Mouse (Mus musculus) MEL (cell line): ENCODE data around the gene Slc26a11. TPM values are rescaled to one million over a fixed set of nuclear protein-coding genes. Genes with fewer than 3 reads are reported as not detected.

ENCODE experiments used
- DNase-seq: peaks from one replicate; pipeline ENCODE4 v3.0.0; 2011; ENCODE audit warnings: low read depth, low spot score
- H3K27ac ChIP-seq: 2 replicates; pipeline ENCODE4 v1.5.1; 2012; ENCODE audit warnings: low read depth, mild to moderate bottlenecking, control low read depth, low read length, moderate library complexity; ENCODE audit not compliant: control insufficient read depth
- H3K27me3 ChIP-seq, 2 experiments: fragments of 150-350 bp in 1 of 2; sonication (generic) in 1 of 2; 2 replicates each; pipeline ENCODE4 v1.6.1; 2012; ENCODE audit warnings: low read length in 2 of 2, mild to moderate bottlenecking in 2 of 2, improper control_type of control experiment in 1 of 2, moderate library complexity in 1 of 2; ENCODE audit not compliant: insufficient read depth in 2 of 2, control insufficient read depth in 1 of 2
- H3K36me3 ChIP-seq, 2 experiments: 2 replicates each; pipeline ENCODE4 v1.6.1; 2012 to 2014; ENCODE audit warnings: low read length in 2 of 2, improper control_type of control experiment in 1 of 2, inconsistent platforms in 1 of 2, mild to moderate bottlenecking in 1 of 2; ENCODE audit not compliant: insufficient read depth in 2 of 2, control insufficient read depth in 1 of 2
- H3K4me1 ChIP-seq, 2 experiments: fragments of 150-350 bp in 1 of 2; sonication (generic) in 1 of 2; 2 replicates each; pipeline ENCODE4 v1.6.1; 2012; ENCODE audit warnings: low read length in 2 of 2, improper control_type of control experiment in 1 of 2, mild to moderate bottlenecking in 1 of 2; ENCODE audit not compliant: insufficient read depth in 2 of 2, control insufficient read depth in 1 of 2
- H3K4me3 ChIP-seq, 2 experiments: fragments of 150-350 bp in 1 of 2; sonication (generic) in 1 of 2; 2 replicates each; pipeline ENCODE4 v1.5.1; 2012; ENCODE audit warnings: low read depth in 2 of 2, low read length in 2 of 2, mild to moderate bottlenecking in 2 of 2, moderate library complexity in 2 of 2, control low read depth in 1 of 2, improper control_type of control experiment in 1 of 2; ENCODE audit not compliant: control insufficient read depth in 1 of 2, insufficient read depth in 1 of 2
- H3K79me2 ChIP-seq: 2 replicates; pipeline ENCODE4 v1.6.1; 2012; ENCODE audit warnings: mild to moderate bottlenecking, low read length, moderate library complexity; ENCODE audit not compliant: control insufficient read depth, poor library complexity, insufficient read depth
- H3K9ac ChIP-seq: 2 replicates; pipeline ENCODE4 v1.6.1; 2012; ENCODE audit warnings: low read depth, mild to moderate bottlenecking, control low read depth, low read length, moderate library complexity; ENCODE audit not compliant: control insufficient read depth, poor library complexity, severe bottlenecking
- H3K9me3 ChIP-seq: fragments of 150-350 bp; sonication (generic); replicated peaks from 2 replicates; pipeline ENCODE4 v1.6.1; 2012; ENCODE audit warnings: mild to moderate bottlenecking, low read length, improper control_type of control experiment, moderate library complexity; ENCODE audit not compliant: insufficient read depth
- BHLHE40 ChIP-seq: IDR thresholded peaks from 2 replicates; pipeline ENCODE4 v1.6.1; 2012; ENCODE audit warnings: low read depth, mild to moderate bottlenecking, inconsistent platforms, low read length, improper control_type of control experiment, borderline replicate concordance
- CTCF ChIP-seq, 3 experiments: IDR thresholded peaks in 2 of 3; conservative IDR thresholded peaks in 1 of 3; 2 replicates each; pipeline ENCODE4 v1.5.1; 2011 to 2012; ENCODE audit warnings: low read length in 3 of 3, low read depth in 2 of 3, mild to moderate bottlenecking in 2 of 3, improper control_type of control experiment in 1 of 3, inconsistent platforms in 1 of 3, mixed read lengths in 1 of 3, moderate library complexity in 1 of 3; ENCODE audit not compliant: control insufficient read depth in 1 of 3, insufficient read depth in 1 of 3, poor library complexity in 1 of 3, severe bottlenecking in 1 of 3
- E2F4 ChIP-seq: IDR thresholded peaks from 2 replicates; pipeline ENCODE4 v1.6.1; 2011; ENCODE audit warnings: low read depth, low read length, improper control_type of control experiment, borderline replicate concordance
- GABPA ChIP-seq: IDR thresholded peaks from 2 replicates; pipeline ENCODE4 v1.6.1; 2012; ENCODE audit warnings: low read depth, mild to moderate bottlenecking, inconsistent platforms, low read length, improper control_type of control experiment, moderate library complexity
- GATA1 ChIP-seq: IDR thresholded peaks from 2 replicates; pipeline ENCODE4 v1.6.1; 2011; ENCODE audit warnings: low read depth, low read length, improper control_type of control experiment
- HCFC1 ChIP-seq: IDR thresholded peaks from 2 replicates; pipeline ENCODE4 v1.6.1; 2012; ENCODE audit warnings: low read depth, mild to moderate bottlenecking, inconsistent platforms, low read length, improper control_type of control experiment, moderate library complexity
- JUND ChIP-seq: IDR thresholded peaks from 2 replicates; pipeline ENCODE4 v1.6.1; 2011; ENCODE audit warnings: low read depth, mild to moderate bottlenecking, improper control_type of control experiment, low read length
- MAFK ChIP-seq: IDR thresholded peaks from 2 replicates; pipeline ENCODE4 v1.6.1; 2011; ENCODE audit warnings: low read depth, mild to moderate bottlenecking, low read length, improper control_type of control experiment, borderline replicate concordance
- MEF2A ChIP-seq: IDR thresholded peaks from 2 replicates; pipeline ENCODE4 v1.6.1; 2014; ENCODE audit warnings: low read depth, mild to moderate bottlenecking, inconsistent platforms, low read length, improper control_type of control experiment; ENCODE audit not compliant: poor library complexity, insufficient replicate concordance, severe bottlenecking; ENCODE audit errors: extremely low read depth
- MXI1 ChIP-seq: IDR thresholded peaks from 2 replicates; pipeline ENCODE4 v1.6.1; 2011; ENCODE audit warnings: mild to moderate bottlenecking, low read depth, low read length, improper control_type of control experiment
- MYC ChIP-seq: IDR thresholded peaks from 2 replicates; pipeline ENCODE4 v1.6.1; 2011; ENCODE audit warnings: low read depth, mild to moderate bottlenecking, low read length, improper control_type of control experiment, moderate library complexity
- NELFE ChIP-seq: IDR thresholded peaks from 2 replicates; pipeline ENCODE4 v1.6.1; 2011; ENCODE audit warnings: low read depth, low read length, improper control_type of control experiment
- NRF1 ChIP-seq: IDR thresholded peaks from 2 replicates; pipeline ENCODE4 v1.6.1; 2014; ENCODE audit warnings: low read depth, mild to moderate bottlenecking, inconsistent platforms, low read length, improper control_type of control experiment, moderate library complexity; ENCODE audit not compliant: poor library complexity, insufficient read depth, severe bottlenecking
- POLR2A ChIP-seq, 2 experiments: IDR thresholded peaks; 2 replicates each; pipeline ENCODE4 v1.6.1; 2011 to 2012; ENCODE audit warnings: low read length in 2 of 2, mild to moderate bottlenecking in 2 of 2, control low read depth in 1 of 2, improper control_type of control experiment in 1 of 2, low read depth in 1 of 2, moderate library complexity in 1 of 2; ENCODE audit not compliant: control insufficient read depth in 1 of 2, insufficient read depth in 1 of 2, poor library complexity in 1 of 2
- POLR2AphosphoS2 ChIP-seq: IDR thresholded peaks from 2 replicates; pipeline ENCODE4 v1.6.1; 2011; ENCODE audit warnings: low read length, improper control_type of control experiment
- RAD21 ChIP-seq: IDR thresholded peaks from 2 replicates; pipeline ENCODE4 v1.6.1; 2011; ENCODE audit warnings: mild to moderate bottlenecking, low read depth, low read length, improper control_type of control experiment
- SIN3A ChIP-seq: IDR thresholded peaks from 2 replicates; pipeline ENCODE4 v1.6.1; 2012; ENCODE audit warnings: low read length, improper control_type of control experiment, inconsistent platforms
- SMC3 ChIP-seq: IDR thresholded peaks from 2 replicates; pipeline ENCODE4 v1.6.1; 2011; ENCODE audit warnings: low read depth, low read length, improper control_type of control experiment
- TBP ChIP-seq: IDR thresholded peaks from 2 replicates; pipeline ENCODE4 v1.8.0; 2011; ENCODE audit warnings: low read depth, low read length, improper control_type of control experiment
- UBTF ChIP-seq: IDR thresholded peaks from 2 replicates; pipeline ENCODE4 v1.6.1; 2012; ENCODE audit warnings: low read depth, mild to moderate bottlenecking, inconsistent platforms, low read length, improper control_type of control experiment, moderate library complexity, borderline replicate concordance; ENCODE audit not compliant: insufficient read depth
- USF1 ChIP-seq: IDR thresholded peaks from 2 replicates; pipeline ENCODE4 v1.6.1; 2014; ENCODE audit warnings: low read depth, mild to moderate bottlenecking, inconsistent platforms, low read length, improper control_type of control experiment, moderate library complexity
- ZC3H11A ChIP-seq: IDR thresholded peaks from 2 replicates; pipeline ENCODE4 v1.6.1; 2012; ENCODE audit warnings: low read depth, mild to moderate bottlenecking, inconsistent platforms, low read length, improper control_type of control experiment
- ZNF384 ChIP-seq: IDR thresholded peaks from 2 replicates; pipeline ENCODE4 v1.6.1; 2012; ENCODE audit warnings: low read depth, mild to moderate bottlenecking, inconsistent platforms, low read length, improper control_type of control experiment
- polyA plus RNA-seq, 2 experiments: library from polyadenylated mRNA; stranded (reverse) in 1 of 2; unstranded in 1 of 2; fragments of >175 nt in 1 of 2; fragments of >200 nt in 1 of 2; gene quantifications; 2 replicates each; pipeline versions ENCODE4 v1.2.1 to v1.2.4; 2012; ENCODE audit warnings: low replicate concordance in 2 of 2, low read depth in 1 of 2; ENCODE audit not compliant: insufficient read length in 2 of 2, insufficient read depth in 1 of 2, missing spikeins in 1 of 2
- total RNA-seq: library from RNA; depleted of rRNA; stranded (reverse); fragments of 300-350 nt; gene quantifications from 2 replicates; pipeline ENCODE4 v1.2.3, GENCODE M21; 2012

Gene Slc26a11
- total and polyA plus RNA-seq, 3 experiments: 0.04 TPM; not detected in 2

- no peaks in the 10 kb centered on the region for H3K36me3 ChIP-seq
- TF ChIP-seq UBTF (no peak), BHLHE40 (0 out of 2 replicates have a peak, but pooled peaks have one; percentile 36), ZC3H11A (peak; percentile 89), MXI1 (no peak), HCFC1 (0 out of 2 replicates have a peak, but pooled peaks have one; percentile 40), NELFE (no peak), POLR2AphosphoS2 (no peak), SMC3 (peak; percentile 96), GATA1 (no peak), NRF1 (no peak), RAD21 (peak; percentile 99), MEF2A (no peak), TBP (no peak), MAFK (no peak), CTCF (IDR thresholded peaks at IDR 0.05 in 2 of 3, conservative IDR thresholded peaks at IDR 0.05 in 1 of 3; ENCODE audit: control insufficient read depth in 1 of 3, insufficient read depth in 1 of 3, low read depth in 2 of 3, low read length in 3 of 3, poor library complexity in 1 of 3, severe bottlenecking in 1 of 3) (peak; percentile 97 to 100 (median 98)), MYC (peak; percentile 56; the same call in 1 of the 2 replicates), SIN3A (0 out of 2 replicates have a peak, but pooled peaks have one; percentile 49), USF1 (no peak), E2F4 (no peak), GABPA (no peak), POLR2A (IDR thresholded peaks at IDR 0.05; ENCODE audit: control insufficient read depth in 1 of 2, insufficient read depth in 1 of 2, low read depth in 1 of 2, low read length in 2 of 2, poor library complexity in 1 of 2) (no peak), JUND (peak; percentile 55; the same call in 1 of the 2 replicates), ZNF384 (no peak)
- TF ChIP-seq, all 39 proteins: peak for 9
- peak; percentile 89 for DNase-seq
- Histone ChIP-seq H3K9me3 (no peaks in the 10 kb centered on the region), H3K27ac (no peak overlapping the region), H3K79me2 (no peaks in the 10 kb centered on the region), H3K27me3 (no peaks in the 10 kb centered on the region), H3K4me1 (no peaks in the 10 kb centered on the region), H3K4me3 (no peak overlapping the region), H3K9ac (no peak overlapping the region)
Measured at GRCm38 (mm10) chr11:119404627-119405026, 49.3 kb downstream of the Slc26a11 start.
